Mouse (Mus musculus) cortical plate, adult 2 months (tissue): ENCODE data around the gene Cbr2.

Source experiments
- CTCF ChIP-seq: fragments of 200-500 bp; IDR thresholded peaks from 2 replicates; pipeline ENCODE4 v1.5.1; 2011; ENCODE audit warnings: mild to moderate bottlenecking, control low read depth, low read length; ENCODE audit not compliant: insufficient read depth; ENCODE audit errors: extremely low read depth
- POLR2A ChIP-seq: fragments of 200-500 bp; IDR thresholded peaks from 2 replicates; pipeline ENCODE4 v1.6.1; 2011; ENCODE audit warnings: mild to moderate bottlenecking, low read length, control low read depth; ENCODE audit not compliant: insufficient read depth; ENCODE audit errors: extremely low read depth

GRCm38 (mm10) chr11:120695641-120696040, 36.3 kb downstream of the Cbr2 start:
- no peak for TF ChIP-seq POLR2A
- no peak for TF ChIP-seq CTCF
